Mouse (Mus musculus): ENCODE measurements around the gene Cggbp1. TPM values are rescaled to one million over a fixed set of nuclear protein-coding genes. Genes with fewer than 3 reads are reported as not detected.

Cggbp1 gene
- polyA plus RNA-seq, 1 experiment = 39.3 TPM

DNA sequence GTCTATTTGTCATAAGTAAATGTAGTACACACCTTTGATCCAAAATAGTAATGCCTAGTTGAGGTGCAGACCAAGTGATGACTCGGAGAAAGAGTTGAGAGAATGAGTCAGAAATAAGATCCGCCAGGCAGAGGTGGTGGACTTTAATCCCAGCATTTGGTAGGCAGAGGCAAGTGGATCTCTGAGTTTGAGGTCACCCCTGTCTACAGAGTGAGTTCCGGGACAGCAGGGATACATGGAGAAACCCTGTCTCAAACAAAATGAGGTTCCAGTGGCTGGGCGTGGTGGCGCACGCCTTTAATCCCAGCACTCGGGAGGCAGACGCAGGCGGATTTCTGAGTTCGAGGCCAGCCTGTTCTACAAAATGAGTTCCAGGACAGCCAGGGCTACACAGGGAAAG lies 23.6 kb downstream of the Cggbp1 start:
- TF ChIP-seq POLR2A (IDR thresholded peaks at IDR 0.05; ENCODE audit: borderline replicate concordance, insufficient read depth, low read length) (no peak), CTCF (IDR thresholded peaks at IDR 0.05; ENCODE audit: borderline replicate concordance, insufficient read depth, low read depth, low read length) (no peak)

GRCm38 (mm10) chr16:64875822-64876221 lies 24.0 kb downstream of the Cggbp1 start:
- 96% methylated on average over 1 of the region's 1 CpGs for WGBS

More for the DNA sequence above, 23.6 kb downstream of the Cggbp1 start:
- Histone ChIP-seq H3K27me3 (ENCODE audit: control insufficient read depth, insufficient read depth, low read length) (no peaks in the 10 kb centered on the region), H3K4me3 (replicated peaks; ENCODE audit: insufficient read depth, low read depth, low read length) (no peak overlapping the region), H3K4me1 (ENCODE audit: control insufficient read depth, insufficient read depth, low read length) (no peaks in the 10 kb centered on the region), H3K27ac (ENCODE audit: insufficient read depth, low read length) (no peak overlapping the region)
- WGBS = 95% methylated on average over 10 of the region's 10 CpGs
- no peak for DNase-seq

DNA sequence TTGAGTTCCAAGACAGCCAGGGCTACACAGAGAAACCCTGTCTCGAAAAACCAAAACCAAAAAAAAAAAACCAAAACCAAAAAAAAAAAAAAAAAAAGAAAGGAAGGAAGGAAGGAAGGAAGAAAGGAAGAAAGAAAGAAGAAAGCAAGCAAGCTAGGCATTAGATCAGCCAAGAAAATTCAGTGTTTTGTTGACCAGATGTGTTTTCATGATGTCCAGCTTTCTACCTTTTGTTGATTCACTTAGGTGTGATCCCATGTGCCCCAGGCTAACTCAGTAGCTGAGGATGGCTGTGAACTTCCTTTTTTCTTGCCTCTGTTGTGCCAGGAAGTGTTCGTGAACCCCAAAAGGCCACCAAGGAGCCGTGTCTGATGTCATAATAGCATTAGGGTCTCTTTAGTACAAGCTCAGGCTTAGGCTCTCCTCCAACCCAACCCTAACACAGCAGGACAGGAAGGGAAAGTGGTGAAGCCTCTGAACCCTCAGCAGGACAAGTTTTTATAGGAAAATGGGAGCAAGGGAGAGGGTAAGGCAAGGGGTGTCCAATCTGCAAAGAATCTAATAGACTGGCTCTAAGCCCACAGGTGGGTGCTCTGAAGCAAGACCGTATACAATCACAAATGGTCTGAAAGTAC lies 25.0 kb downstream of the Cggbp1 start:
- Histone ChIP-seq H3K27ac (ENCODE audit: insufficient read depth, low read length) (no peak overlapping the region), H3K4me1 (ENCODE audit: control insufficient read depth, insufficient read depth, low read length) (no peaks in the 10 kb centered on the region), H3K27me3 (ENCODE audit: control insufficient read depth, insufficient read depth, low read length) (no peaks in the 10 kb centered on the region), H3K4me3 (replicated peaks; ENCODE audit: insufficient read depth, low read depth, low read length) (no peak overlapping the region)
- TF ChIP-seq CTCF (IDR thresholded peaks at IDR 0.05; ENCODE audit: borderline replicate concordance, insufficient read depth, low read depth, low read length) = no peak
- TF ChIP-seq POLR2A (IDR thresholded peaks at IDR 0.05; ENCODE audit: borderline replicate concordance, insufficient read depth, low read length) = no peak
- DNase-seq = no peak
- 78% methylated on average over 4 of the region's 4 CpGs for WGBS

More at GRCm38 (mm10) chr16:64875822-64876221, 24.0 kb downstream of the Cggbp1 start:
- H3K27ac ChIP-seq (ENCODE audit: insufficient read depth, low read length) = no peak overlapping the region
- no peaks in the 10 kb centered on the region for H3K4me1 ChIP-seq (ENCODE audit: control insufficient read depth, insufficient read depth, low read length)
- TF ChIP-seq POLR2A (IDR thresholded peaks at IDR 0.05; ENCODE audit: borderline replicate concordance, insufficient read depth, low read length) (no peak), CTCF (IDR thresholded peaks at IDR 0.05; ENCODE audit: borderline replicate concordance, insufficient read depth, low read depth, low read length) (no peak)
- DNase-seq = no peak
- no peaks in the 10 kb centered on the region for H3K27me3 ChIP-seq (ENCODE audit: control insufficient read depth, insufficient read depth, low read length)
- no peak overlapping the region for H3K4me3 ChIP-seq (replicated peaks; ENCODE audit: insufficient read depth, low read depth, low read length)

DNA sequence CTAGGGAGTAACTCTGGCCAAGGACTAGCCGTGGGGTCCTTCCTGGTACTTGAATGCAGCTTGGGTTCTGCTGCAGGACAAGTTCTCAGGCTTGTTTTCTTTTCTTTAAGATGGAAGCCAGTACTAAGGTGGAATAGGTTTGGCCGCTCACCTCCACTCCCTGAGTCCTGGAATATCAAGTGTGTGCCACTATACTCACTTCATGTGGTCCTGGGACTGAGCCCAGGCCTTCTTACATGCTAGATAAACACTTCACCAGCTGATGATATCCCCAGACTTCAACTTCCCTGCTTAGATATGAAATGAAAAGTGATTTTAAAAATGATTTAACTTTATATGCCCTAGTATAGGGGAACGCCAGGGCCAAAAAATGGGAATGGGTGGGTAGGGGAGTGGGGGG lies 25.5 kb downstream of the Cggbp1 start:
- Histone ChIP-seq H3K27me3 (ENCODE audit: control insufficient read depth, insufficient read depth, low read length) (no peaks in the 10 kb centered on the region), H3K27ac (ENCODE audit: insufficient read depth, low read length) (no peak overlapping the region), H3K4me1 (ENCODE audit: control insufficient read depth, insufficient read depth, low read length) (no peaks in the 10 kb centered on the region), H3K4me3 (replicated peaks; ENCODE audit: insufficient read depth, low read depth, low read length) (no peak overlapping the region)
- DNase-seq = no peak
- TF ChIP-seq POLR2A (IDR thresholded peaks at IDR 0.05; ENCODE audit: borderline replicate concordance, insufficient read depth, low read length) = no peak
- no peak for TF ChIP-seq CTCF (IDR thresholded peaks at IDR 0.05; ENCODE audit: borderline replicate concordance, insufficient read depth, low read depth, low read length)
- WGBS = 89% methylated on average over 3 of the region's 3 CpGs

- Histone ChIP-seq H3K27ac (ENCODE audit: insufficient read depth, low read length) (no peak overlapping the region), H3K27me3 (ENCODE audit: control insufficient read depth, insufficient read depth, low read length) (no peaks in the 10 kb centered on the region), H3K4me3 (replicated peaks; ENCODE audit: insufficient read depth, low read depth, low read length) (no peak overlapping the region), H3K4me1 (ENCODE audit: control insufficient read depth, insufficient read depth, low read length) (no peaks in the 10 kb centered on the region)
- WGBS = 96% methylated on average over 3 of the region's 3 CpGs
- TF ChIP-seq CTCF (IDR thresholded peaks at IDR 0.05; ENCODE audit: borderline replicate concordance, insufficient read depth, low read depth, low read length) = no peak
- TF ChIP-seq POLR2A (IDR thresholded peaks at IDR 0.05; ENCODE audit: borderline replicate concordance, insufficient read depth, low read length) = no peak
- no peak for DNase-seq
These were observed 26.9 kb downstream of the Cggbp1 start for GRCm38 (mm10) chr16:64878611-64879132.

DNA sequence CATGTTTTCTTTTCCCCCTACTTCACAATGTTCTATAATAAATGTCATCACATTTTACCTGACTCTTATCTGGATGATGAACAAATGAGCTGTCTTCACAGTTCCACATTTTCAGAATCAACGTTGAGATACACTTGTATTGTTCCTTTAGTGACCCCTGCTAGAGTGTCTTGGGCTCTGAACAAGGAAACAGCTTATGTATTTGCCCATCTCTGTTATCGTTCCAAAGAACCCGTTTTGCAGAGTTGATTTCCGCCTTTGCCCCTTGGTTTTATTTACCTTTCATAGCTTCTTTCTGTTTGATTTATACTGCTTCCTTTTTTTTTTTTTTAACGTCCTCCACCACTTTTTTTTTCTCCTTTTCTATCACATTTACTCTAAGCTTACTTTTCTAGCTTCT lies 27.9 kb downstream of the Cggbp1 start:
- Histone ChIP-seq H3K27me3 (ENCODE audit: control insufficient read depth, insufficient read depth, low read length) (no peaks in the 10 kb centered on the region), H3K4me1 (ENCODE audit: control insufficient read depth, insufficient read depth, low read length) (no peaks in the 10 kb centered on the region), H3K4me3 (replicated peaks; ENCODE audit: insufficient read depth, low read depth, low read length) (no peak overlapping the region), H3K27ac (ENCODE audit: insufficient read depth, low read length) (no peak overlapping the region)
- DNase-seq = no peak
- no peak for TF ChIP-seq CTCF (IDR thresholded peaks at IDR 0.05; ENCODE audit: borderline replicate concordance, insufficient read depth, low read depth, low read length)
- 86% methylated on average over 5 of the region's 5 CpGs for WGBS

DNA sequence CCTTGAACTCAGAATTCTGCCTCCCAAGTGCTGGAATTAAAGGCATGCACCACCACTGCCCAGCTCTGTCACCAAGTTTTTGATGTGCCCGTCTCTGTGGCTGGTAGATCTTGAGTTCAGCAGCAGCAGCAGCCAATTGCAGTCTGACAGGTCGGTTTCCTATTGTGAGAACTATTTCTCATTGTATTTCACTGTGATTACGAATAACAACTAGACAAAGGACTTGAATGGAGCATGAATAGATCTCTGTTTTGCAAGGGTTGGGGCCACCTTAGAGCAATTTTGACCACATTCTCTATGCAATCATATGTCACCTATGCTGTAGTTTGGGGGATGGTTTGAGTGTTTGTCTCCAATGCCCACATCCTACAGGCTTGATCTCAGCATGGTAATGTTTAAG lies 29.2 kb downstream of the Cggbp1 start:
- no peaks in the 10 kb centered on the region for H3K27me3 ChIP-seq (ENCODE audit: control insufficient read depth, insufficient read depth, low read length)
- no peak overlapping the region for H3K4me3 ChIP-seq (replicated peaks; ENCODE audit: insufficient read depth, low read depth, low read length)
- WGBS = 53% methylated on average over 3 of the region's 3 CpGs
- no peaks in the 10 kb centered on the region for H3K4me1 ChIP-seq (ENCODE audit: control insufficient read depth, insufficient read depth, low read length)
- no peak overlapping the region for H3K27ac ChIP-seq (ENCODE audit: insufficient read depth, low read length)
- no peak for TF ChIP-seq POLR2A (IDR thresholded peaks at IDR 0.05; ENCODE audit: borderline replicate concordance, insufficient read depth, low read length)
- TF ChIP-seq CTCF (IDR thresholded peaks at IDR 0.05; ENCODE audit: borderline replicate concordance, insufficient read depth, low read depth, low read length) = no peak
- DNase-seq = no peak

DNA sequence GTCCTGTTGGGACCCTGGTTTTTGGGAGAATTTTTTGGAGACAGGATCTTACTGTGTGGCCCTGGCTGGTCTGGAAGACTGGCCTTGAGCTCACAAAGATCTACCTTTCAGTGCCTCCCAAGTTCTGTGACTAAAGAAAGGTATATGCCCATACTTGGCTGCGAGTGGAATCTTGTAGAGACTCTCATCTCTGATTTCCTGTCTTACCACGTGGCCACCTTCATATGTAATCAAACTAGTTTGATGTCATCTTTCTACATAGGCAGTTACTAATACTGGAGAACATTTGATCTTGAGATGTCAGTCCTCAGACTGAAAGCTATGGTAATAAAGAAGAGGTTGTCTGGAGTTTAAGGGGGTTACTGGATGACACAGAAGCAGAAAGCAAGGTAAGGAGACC lies 29.6 kb downstream of the Cggbp1 start:
- TF ChIP-seq CTCF (IDR thresholded peaks at IDR 0.05; ENCODE audit: borderline replicate concordance, insufficient read depth, low read depth, low read length) (no peak), POLR2A (IDR thresholded peaks at IDR 0.05; ENCODE audit: borderline replicate concordance, insufficient read depth, low read length) (no peak)
- 85% methylated on average over 2 of the region's 2 CpGs for WGBS
- Histone ChIP-seq H3K27me3 (ENCODE audit: control insufficient read depth, insufficient read depth, low read length) (no peaks in the 10 kb centered on the region), H3K4me3 (replicated peaks; ENCODE audit: insufficient read depth, low read depth, low read length) (no peak overlapping the region), H3K4me1 (ENCODE audit: control insufficient read depth, insufficient read depth, low read length) (no peaks in the 10 kb centered on the region), H3K27ac (ENCODE audit: insufficient read depth, low read length) (no peak overlapping the region)
- no peak for DNase-seq
